Mouse (Mus musculus) thymus, adult 2 months (tissue): ENCODE measurements around the gene Gtf2a2.

Source experiments
- CTCF ChIP-seq: fragments of 200-500 bp; IDR thresholded peaks from 2 replicates; pipeline ENCODE4 v1.5.1; 2012; ENCODE audit warnings: mild to moderate bottlenecking, control low read depth, low read length, moderate library complexity, borderline replicate concordance; ENCODE audit not compliant: control insufficient read depth, poor library complexity, insufficient read depth; ENCODE audit errors: extremely low read depth
- POLR2A ChIP-seq: fragments of 200-500 bp; IDR thresholded peaks from 2 replicates; pipeline ENCODE4 v1.6.1; 2012; ENCODE audit warnings: mild to moderate bottlenecking, low read length, control low read depth, moderate library complexity; ENCODE audit not compliant: control insufficient read depth, poor library complexity, insufficient read depth; ENCODE audit errors: extremely low read depth

DNA sequence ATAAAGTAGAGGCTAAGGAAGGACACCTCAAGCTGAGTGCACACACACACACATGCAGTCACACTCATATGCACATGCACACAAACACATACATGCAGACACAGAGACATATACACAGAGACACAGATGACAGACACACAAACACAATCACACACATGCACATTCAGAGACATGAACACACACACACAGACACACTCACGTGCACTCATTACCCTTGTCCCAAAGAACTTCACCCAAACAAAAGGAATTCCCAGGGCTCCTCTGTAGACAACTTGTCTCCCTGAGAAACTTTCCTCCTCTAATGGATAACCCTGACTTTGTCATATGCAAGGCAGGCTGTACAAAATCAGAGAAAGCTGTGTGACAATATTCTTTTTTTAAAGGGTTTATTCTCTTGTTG lies 26.8 kb upstream of the Gtf2a2 start:
- TF ChIP-seq CTCF (no peak), POLR2A (no peak)
